Mouse (Mus musculus): ENCODE data around the gene Gsx2. TPM values are rescaled to one million over a fixed set of nuclear protein-coding genes. Genes with fewer than 3 reads are reported as not detected.
A peak's percentile ranks its signal among the peaks of the same experiment; 100 is the strongest.

The Gsx2 gene
- polyA plus RNA-seq (2015; fragmentation: Nextera tagmentation; extraction: Ambion mirVana) = 11.7 and 14.0 TPM in 2 replicates

DNA sequence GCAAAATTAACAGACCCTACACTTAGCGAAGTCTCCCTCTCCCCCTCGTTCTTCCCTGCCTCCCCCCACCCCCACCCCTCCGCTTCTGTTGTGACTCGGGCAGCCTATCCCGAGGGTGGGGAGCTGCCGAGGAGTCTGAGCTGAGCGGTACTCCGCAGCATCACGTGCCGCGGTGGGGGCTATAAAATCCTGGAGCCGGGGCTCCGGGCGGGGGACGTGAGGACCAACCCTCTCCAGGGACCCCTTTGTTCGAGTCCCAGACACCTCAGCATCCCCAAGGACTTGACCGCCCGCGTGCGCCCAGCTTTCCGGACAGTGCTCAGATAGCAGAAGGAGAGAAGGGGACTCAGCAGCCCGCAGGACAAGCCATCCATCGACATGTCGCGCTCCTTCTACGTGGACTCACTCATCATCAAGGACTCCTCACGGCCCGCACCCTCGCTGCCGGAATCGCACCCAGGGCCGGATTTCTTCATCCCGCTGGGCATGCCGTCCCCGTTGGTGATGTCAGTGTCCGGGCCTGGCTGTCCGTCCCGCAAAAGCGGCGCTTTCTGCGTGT is at the start of gene Gsx2:
TSS of gene Gsx2 (plus strand) at position 219 of the 559 bp plus-strand sequence.
- H3K4me1 ChIP-seq = peaks cover 61% of the 10 kb centered on the region
- ATAC-seq = peak; percentile 75
- H3K36me3 ChIP-seq (ENCODE audit: poor library complexity, severe bottlenecking) = no peaks in the 10 kb centered on the region
- H3K9me3 ChIP-seq (replicated peaks) = no peaks in the 10 kb centered on the region
- H3K27me3 ChIP-seq = peaks cover 95% of the 10 kb centered on the region
- peak within 1 kb of the TSS; percentile 73 for H3K9ac ChIP-seq
- H3K4me3 ChIP-seq = peak within 1 kb of the TSS; percentile 54
- H3K27ac ChIP-seq = no peak within 1 kb of the TSS
- under 1% methylated on average over 41 of the region's 41 CpGs for WGBS
- peak within 1 kb of the TSS; percentile 68 for H3K4me2 ChIP-seq

DNA sequence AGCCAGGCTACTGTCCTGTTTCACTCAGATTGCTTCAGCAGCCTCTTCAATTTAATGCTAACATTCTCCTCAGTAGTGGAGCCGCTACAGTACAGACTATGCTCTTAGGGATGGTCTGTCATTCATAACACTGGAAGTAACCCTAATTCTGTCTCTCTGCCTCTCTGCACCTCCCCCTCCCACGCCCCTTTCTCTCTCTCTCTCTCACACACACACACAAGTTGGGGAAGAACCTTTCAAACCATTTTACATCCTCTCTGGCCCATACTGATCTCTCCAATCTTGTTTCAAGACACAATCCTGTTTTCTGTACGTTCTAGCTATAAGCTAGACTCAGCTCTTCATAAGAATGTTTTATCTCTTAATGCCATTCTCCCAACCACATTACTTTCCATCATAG is 39.9 kb upstream of the Gsx2 start:
- ATAC-seq = no peak
- WGBS = 86% methylated on average over 3 of the region's 3 CpGs

DNA sequence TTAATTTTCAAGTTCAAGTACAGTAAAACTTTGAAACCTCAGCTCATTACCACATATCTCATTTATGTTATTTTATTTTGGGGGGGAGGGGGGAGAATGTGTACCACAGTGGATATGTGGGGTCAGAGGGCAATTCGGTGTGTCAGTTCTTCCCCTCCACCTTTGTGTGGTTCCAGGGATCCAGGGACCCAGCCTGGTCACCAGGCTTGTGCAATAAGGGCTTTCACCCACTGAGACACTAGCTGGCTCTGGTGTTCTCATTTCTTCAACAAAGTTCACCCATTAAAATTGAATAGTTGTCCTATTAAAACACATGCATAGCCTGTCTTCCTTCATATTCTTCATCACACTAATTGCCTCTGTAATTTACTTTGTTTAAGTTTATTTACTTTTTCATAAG is 36.1 kb upstream of the Gsx2 start:
- peaks cover 3% of the 10 kb centered on the region; the same call in 1 of the 2 replicates for H3K36me3 ChIP-seq (ENCODE audit: poor library complexity, severe bottlenecking)
- no peak overlapping the region for H3K27ac ChIP-seq
- 0 out of 2 replicates have a peak, but pooled peaks cover 2% of the 10 kb centered on the region for H3K9me3 ChIP-seq (replicated peaks)
- peaks cover 19% of the 10 kb centered on the region for H3K4me1 ChIP-seq
- WGBS = 86% methylated on average over 1 of the region's 1 CpGs
- no peak overlapping the region for H3K4me2 ChIP-seq
- no peak overlapping the region for H3K9ac ChIP-seq
- no peak overlapping the region for H3K4me3 ChIP-seq
- no peak for ATAC-seq
- H3K27me3 ChIP-seq = no peaks in the 10 kb centered on the region

More for the DNA sequence above, 39.9 kb upstream of the Gsx2 start:
- no peaks in the 10 kb centered on the region for H3K9me3 ChIP-seq (replicated peaks)
- no peaks in the 10 kb centered on the region for H3K4me1 ChIP-seq
- no peak overlapping the region for H3K27ac ChIP-seq
- H3K36me3 ChIP-seq (ENCODE audit: poor library complexity, severe bottlenecking) = 0 out of 2 replicates have a peak, but pooled peaks cover 5% of the 10 kb centered on the region
- no peak overlapping the region for H3K9ac ChIP-seq
- H3K27me3 ChIP-seq = no peaks in the 10 kb centered on the region
- H3K4me2 ChIP-seq = no peak overlapping the region
- no peak overlapping the region for H3K4me3 ChIP-seq

DNA sequence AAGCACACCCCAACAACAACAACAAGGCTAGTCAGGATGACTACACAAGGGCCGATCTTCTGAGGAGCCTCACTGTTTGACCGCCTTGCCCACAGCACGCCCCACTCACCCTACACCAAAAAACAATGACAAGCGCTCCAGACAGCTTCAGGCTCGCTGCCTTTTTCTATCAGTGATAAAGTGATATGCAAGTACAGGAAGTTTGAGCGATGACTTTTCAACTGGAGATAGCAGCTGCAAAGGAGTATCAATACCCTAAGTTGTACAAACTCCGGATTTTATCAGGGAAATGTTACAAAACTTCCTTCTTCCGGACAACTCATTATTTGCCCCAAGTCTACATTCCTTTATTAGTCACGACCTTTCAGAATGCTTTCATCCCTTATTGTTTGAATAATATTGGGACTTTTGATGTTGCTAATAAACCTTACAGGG is 32.4 kb upstream of the Gsx2 start:
- H3K9me3 ChIP-seq (replicated peaks) = 0 out of 2 replicates have a peak, but pooled peaks cover 2% of the 10 kb centered on the region
- H3K4me3 ChIP-seq = peak overlapping the region; percentile 98
- H3K4me1 ChIP-seq = peaks cover 19% of the 10 kb centered on the region
- peak overlapping the region; percentile 90 for H3K4me2 ChIP-seq
- peak overlapping the region; percentile 98 for H3K9ac ChIP-seq
- no peak for ATAC-seq
- peaks cover 16% of the 10 kb centered on the region for H3K27me3 ChIP-seq
- no peak overlapping the region for H3K27ac ChIP-seq
- peaks cover 3% of the 10 kb centered on the region; the same call in 1 of the 2 replicates for H3K36me3 ChIP-seq (ENCODE audit: poor library complexity, severe bottlenecking)
- WGBS = 53% methylated on average over 9 of the region's 9 CpGs

DNA sequence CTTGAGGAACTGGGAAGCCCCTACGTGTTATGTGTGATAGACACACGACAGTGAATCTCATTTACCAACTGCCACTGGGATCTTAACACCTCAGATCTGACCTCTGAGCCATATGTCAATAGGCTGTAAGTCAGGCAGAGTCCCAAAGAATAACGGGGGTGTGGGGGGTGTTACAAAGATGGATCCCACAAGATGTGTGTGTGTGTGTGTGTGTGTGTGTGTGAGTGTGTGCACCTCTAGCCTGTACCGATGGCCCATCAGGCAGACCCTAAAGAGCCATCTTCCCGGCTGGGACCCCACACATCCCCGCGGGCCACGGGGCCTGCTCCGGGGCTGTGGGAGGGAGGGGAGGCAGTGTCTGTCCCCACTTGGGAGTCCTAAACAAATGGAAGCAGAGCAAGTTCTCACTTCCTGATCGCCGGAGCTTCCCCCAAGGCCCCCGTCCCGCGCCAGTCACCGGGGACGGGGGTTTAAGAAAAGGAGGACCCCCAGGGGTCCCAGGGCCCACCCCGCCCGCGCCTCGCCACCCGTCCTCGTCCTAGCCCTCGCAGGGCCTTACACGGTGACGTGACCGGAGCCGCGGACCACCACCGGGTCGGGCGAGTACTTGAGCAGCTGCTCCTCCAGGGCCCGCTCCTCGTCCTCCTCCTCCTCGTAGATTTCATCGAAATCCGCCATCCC is 31.6 kb upstream of the Gsx2 start:
- peak; percentile 84 for ATAC-seq
- WGBS = under 1% methylated on average over 30 of the region's 36 CpGs
- H3K27me3 ChIP-seq = peaks cover 16% of the 10 kb centered on the region

DNA sequence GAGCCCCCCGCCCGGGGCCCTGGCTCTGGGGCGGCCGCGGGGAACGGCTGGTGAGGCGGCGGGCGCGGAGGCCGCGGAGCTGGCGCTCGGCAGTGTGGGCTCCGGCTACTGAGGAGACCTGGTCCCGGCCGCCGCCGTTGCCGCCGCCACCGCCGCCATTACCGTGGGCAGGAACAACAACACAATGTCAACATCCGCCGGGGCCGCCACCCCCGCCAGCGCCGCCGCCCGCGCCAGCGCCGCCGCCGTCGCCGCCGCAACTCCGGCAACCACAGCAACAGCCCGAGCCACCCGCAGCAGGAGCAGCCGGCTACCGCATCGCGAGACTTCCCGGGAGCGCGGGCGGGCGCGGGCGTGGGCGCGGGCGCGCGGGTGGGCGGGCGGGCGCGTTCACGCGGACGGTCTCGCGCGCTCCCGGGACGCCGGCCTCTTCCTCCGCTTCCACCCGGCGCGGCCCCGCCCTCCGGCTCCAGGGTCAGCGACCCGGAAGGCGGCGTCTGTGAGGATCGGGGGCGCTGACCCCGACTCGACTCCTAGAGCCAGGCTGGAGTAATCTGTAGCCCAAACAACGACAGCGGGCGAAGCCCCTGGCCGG is 31.0 kb upstream of the Gsx2 start, which contains the start of gene Chic2:
TSS of gene Chic2 (minus strand) at position 465 of the 595 bp plus-strand sequence.
- Histone ChIP-seq H3K9me3 (replicated peaks) (0 out of 2 replicates have a peak, but pooled peaks cover 2% of the 10 kb centered on the region), H3K27me3 (peaks cover 16% of the 10 kb centered on the region), H3K36me3 (ENCODE audit: poor library complexity, severe bottlenecking) (peaks cover 3% of the 10 kb centered on the region; the same call in 1 of the 2 replicates), H3K9ac (peak within 1 kb of the TSS; percentile 98), H3K4me3 (peak within 1 kb of the TSS; percentile 98), H3K4me1 (peaks cover 19% of the 10 kb centered on the region), H3K27ac (peak within 1 kb of the TSS; percentile 85), H3K4me2 (peak within 1 kb of the TSS; percentile 90)
- WGBS = under 1% methylated on average over 51 of the region's 90 CpGs
- ATAC-seq = peak; percentile 96

More for the DNA sequence above, 31.6 kb upstream of the Gsx2 start:
- H3K4me1 ChIP-seq = peaks cover 19% of the 10 kb centered on the region
- peak overlapping the region; percentile 98 for H3K9ac ChIP-seq
- H3K36me3 ChIP-seq (ENCODE audit: poor library complexity, severe bottlenecking) = peaks cover 3% of the 10 kb centered on the region; the same call in 1 of the 2 replicates
- H3K4me3 ChIP-seq = peak overlapping the region; percentile 98
- 0 out of 2 replicates have a peak, but pooled peaks cover 2% of the 10 kb centered on the region for H3K9me3 ChIP-seq (replicated peaks)
- H3K27ac ChIP-seq = peak overlapping the region; percentile 85
- peak overlapping the region; percentile 90 for H3K4me2 ChIP-seq

DNA sequence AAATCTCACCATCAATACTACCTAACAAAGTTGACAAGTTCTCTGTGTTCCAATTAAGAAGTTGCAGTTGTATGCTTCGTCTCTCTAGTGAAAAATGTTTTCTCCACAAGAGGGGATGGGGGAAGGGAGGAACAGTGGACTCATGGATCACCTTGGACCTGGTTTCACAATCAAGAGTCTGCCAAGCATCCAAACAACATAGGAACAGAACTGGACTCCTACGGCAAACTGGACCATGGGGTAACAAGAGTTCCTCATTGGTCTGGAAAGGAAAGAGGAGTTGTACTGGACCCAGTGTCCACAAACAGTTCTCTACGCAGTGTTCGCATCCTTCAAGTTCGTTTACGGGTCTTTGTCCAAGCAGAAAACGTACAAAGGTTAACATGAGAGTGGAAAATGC is 30.0 kb upstream of the Gsx2 start:
- 91% methylated on average over 7 of the region's 7 CpGs for WGBS
- Histone ChIP-seq H3K4me3 (no peak overlapping the region), H3K4me2 (no peak overlapping the region), H3K27ac (no peak overlapping the region), H3K27me3 (peaks cover 16% of the 10 kb centered on the region), H3K36me3 (ENCODE audit: poor library complexity, severe bottlenecking) (peaks cover 3% of the 10 kb centered on the region; the same call in 1 of the 2 replicates), H3K9ac (no peak overlapping the region), H3K9me3 (replicated peaks) (0 out of 2 replicates have a peak, but pooled peaks cover 2% of the 10 kb centered on the region), H3K4me1 (peaks cover 19% of the 10 kb centered on the region)
- ATAC-seq = no peak

DNA sequence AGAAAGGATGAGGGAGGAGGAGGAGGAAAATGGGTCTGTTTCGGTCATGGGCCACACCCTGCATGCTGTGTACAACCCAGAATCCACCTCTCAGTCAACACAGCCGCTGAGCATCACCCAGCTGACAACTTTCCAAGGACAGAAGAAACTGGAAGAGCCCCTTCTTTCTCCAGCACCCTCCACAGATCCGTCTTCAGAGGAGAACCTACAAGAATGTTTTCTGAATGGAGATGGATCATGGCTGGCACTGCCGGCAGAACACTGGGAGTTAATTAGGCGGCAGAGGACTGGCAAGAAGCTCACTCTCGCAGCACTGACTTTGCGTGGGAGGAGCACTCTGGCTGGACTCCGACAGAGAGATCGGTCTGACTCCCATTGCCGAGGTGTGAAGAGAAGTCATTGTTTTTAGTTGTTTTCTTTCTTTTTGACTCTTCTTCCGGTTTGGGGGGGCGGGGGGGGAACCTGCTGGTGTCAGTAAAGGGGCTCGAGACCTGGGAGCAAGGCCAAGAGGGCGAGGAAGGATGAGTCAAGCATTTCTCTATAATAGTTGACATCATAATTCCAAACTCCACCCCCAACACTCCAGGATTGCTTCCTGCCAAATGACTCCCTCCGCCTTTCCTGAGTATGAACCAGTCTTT is 28.6 kb upstream of the Gsx2 start:
- Histone ChIP-seq H3K27me3 (peaks cover 16% of the 10 kb centered on the region), H3K4me2 (no peak overlapping the region), H3K36me3 (ENCODE audit: poor library complexity, severe bottlenecking) (no peaks in the 10 kb centered on the region), H3K4me1 (peaks cover 18% of the 10 kb centered on the region), H3K9me3 (replicated peaks) (no peaks in the 10 kb centered on the region), H3K27ac (no peak overlapping the region), H3K9ac (no peak overlapping the region), H3K4me3 (no peak overlapping the region)
- WGBS = 57% methylated on average over 15 of the region's 15 CpGs
- ATAC-seq = no peak

DNA sequence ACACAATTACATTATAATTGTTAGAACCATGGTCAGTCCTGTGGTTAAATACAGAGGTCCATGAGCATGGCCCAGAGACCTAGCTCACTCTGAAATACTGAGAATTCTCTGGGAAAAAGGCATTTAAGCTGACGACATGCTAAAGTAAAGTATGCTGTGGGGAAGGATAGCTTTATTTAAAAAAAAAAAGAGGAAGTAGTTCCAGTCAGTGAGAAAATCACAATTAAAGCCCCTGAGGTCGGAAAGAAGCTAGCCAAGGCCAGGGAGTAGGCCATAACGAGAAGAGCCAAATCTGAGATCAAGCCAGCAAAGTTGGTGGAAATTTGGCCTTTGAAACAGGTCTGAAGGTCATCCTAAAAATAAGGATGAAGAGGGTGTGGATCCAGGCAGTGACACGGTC is 24.3 kb upstream of the Gsx2 start:
- Histone ChIP-seq H3K36me3 (ENCODE audit: poor library complexity, severe bottlenecking) (no peaks in the 10 kb centered on the region), H3K4me1 (no peaks in the 10 kb centered on the region), H3K27me3 (peaks cover 22% of the 10 kb centered on the region), H3K27ac (no peak overlapping the region), H3K9ac (no peak overlapping the region), H3K4me2 (no peak overlapping the region), H3K4me3 (no peak overlapping the region), H3K9me3 (replicated peaks) (no peaks in the 10 kb centered on the region)
- ATAC-seq = no peak
- WGBS = 78% methylated on average over 4 of the region's 4 CpGs

DNA sequence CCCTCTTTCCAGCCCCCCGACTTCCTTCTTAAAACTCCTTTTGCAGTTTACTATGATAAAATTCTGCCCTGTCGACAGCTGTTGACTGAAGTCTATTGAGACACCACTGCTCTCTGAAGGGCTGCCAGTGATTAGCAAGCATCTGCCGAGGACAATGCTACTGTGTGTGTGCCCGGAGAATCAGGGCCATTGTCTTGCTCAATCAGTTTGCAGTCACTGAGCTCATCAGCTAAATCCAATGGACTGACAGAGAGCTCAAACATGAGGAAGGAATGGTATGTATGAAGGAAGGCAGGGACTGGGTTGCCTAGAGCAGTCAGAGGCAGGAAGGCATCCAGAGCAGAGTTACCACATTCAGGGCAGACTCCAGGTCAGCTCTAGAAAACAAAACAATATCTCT is 12.2 kb upstream of the Gsx2 start:
- Histone ChIP-seq H3K4me1 (peaks cover 14% of the 10 kb centered on the region), H3K9ac (no peak overlapping the region), H3K27ac (no peak overlapping the region), H3K9me3 (replicated peaks) (peaks cover 8% of the 10 kb centered on the region), H3K4me2 (no peak overlapping the region), H3K27me3 (peaks cover 71% of the 10 kb centered on the region), H3K36me3 (ENCODE audit: poor library complexity, severe bottlenecking) (no peaks in the 10 kb centered on the region), H3K4me3 (no peak overlapping the region)
- no peak for ATAC-seq
- WGBS = 21% methylated on average over 4 of the region's 4 CpGs

DNA sequence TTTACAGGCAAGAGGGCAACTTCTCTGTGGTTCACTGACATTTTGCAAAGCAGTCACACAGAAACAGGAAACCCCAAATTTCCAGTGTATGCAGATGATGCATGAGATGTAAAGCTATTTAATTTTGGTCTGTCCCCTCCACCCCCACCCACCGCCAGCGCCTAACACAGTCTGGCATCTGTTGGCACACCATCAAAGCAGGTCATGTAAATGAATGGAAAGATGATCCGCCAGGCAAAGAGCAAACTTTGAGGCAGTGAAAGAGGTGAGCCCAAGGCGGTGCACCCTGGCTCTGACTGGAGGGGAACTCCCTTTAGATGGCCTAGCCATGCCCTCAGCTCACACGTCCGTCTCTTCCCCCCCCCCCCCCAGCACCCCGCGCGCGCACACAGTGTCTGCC is 8.7 kb upstream of the Gsx2 start:
- 8% methylated on average over 6 of the region's 10 CpGs for WGBS

More for the DNA sequence above, 8.7 kb upstream of the Gsx2 start:
- peak; percentile 8; the same call in 1 of the 2 replicates for ATAC-seq
- H3K27me3 ChIP-seq = peaks cover 89% of the 10 kb centered on the region
- peaks cover 34% of the 10 kb centered on the region for H3K4me1 ChIP-seq
- H3K27ac ChIP-seq = no peak overlapping the region
- H3K4me2 ChIP-seq = peak overlapping the region; percentile 75
- no peaks in the 10 kb centered on the region for H3K36me3 ChIP-seq (ENCODE audit: poor library complexity, severe bottlenecking)
- H3K4me3 ChIP-seq = peak overlapping the region; percentile 44
- peaks cover 8% of the 10 kb centered on the region for H3K9me3 ChIP-seq (replicated peaks)
- H3K9ac ChIP-seq = 0 out of 2 replicates have a peak overlapping the region, but pooled peaks have one; percentile 53
